Mouse (Mus musculus) layer of hippocampus, adult 2 months (tissue): ENCODE measurements around the gene Cd79a. TPM values are rescaled to one million over a fixed set of nuclear protein-coding genes. Genes with fewer than 3 reads are reported as not detected.
A peak's percentile ranks its signal among the peaks of the same experiment; 100 is the strongest.

Source experiments
- DNase-seq, 2 experiments: peaks; one replicate each; pipeline ENCODE4 v3.0.0; 2022; ENCODE audit warnings: low spot score in 2 of 2
- H3K27ac ChIP-seq: fragments of 200-600 bp; 2 replicates; pipeline ENCODE4 v1.8.1; 2022
- H3K4me3 ChIP-seq: fragments of 200-600 bp; 2 replicates; pipeline ENCODE4 v1.8.1; 2022; ENCODE audit warnings: mild to moderate bottlenecking
- CTCF ChIP-seq: fragments of 200-600 bp; conservative IDR thresholded peaks from 2 replicates; pipeline ENCODE4 v1.8.1; 2022; ENCODE audit warnings: antibody characterized with exemption, mild to moderate bottlenecking, moderate library complexity
- long read RNA-seq, 2 experiments: library from polyadenylated mRNA; stranded (forward); transcript quantifications; one replicate each; pipeline ENCODE4 v2.0.0; 2021; ENCODE audit warnings: borderline mapping rate in 2 of 2
- total RNA-seq, 2 experiments: library from RNA; stranded (reverse); gene quantifications; 2 replicates each; pipeline ENCODE4 v1.2.3; 2021

Gene Cd79a
- total RNA-seq, result not detected
- long read RNA-seq, experiment 1, result 0 reads
- long read RNA-seq, experiment 2, result 0 reads

- TF ChIP-seq CTCF, result no peak
- no peak within 1 kb of the TSS for H3K4me3 ChIP-seq
These were observed at the start of gene Cd79a for GRCm38 (mm10) chr7:24897224-24897623. Gene Cd79a (plus strand): TSS chr7:24897381.

GRCm38 (mm10) chr7:24850162-24850561 is 47.0 kb upstream of the Cd79a start:
- no peak overlapping the region for H3K27ac ChIP-seq
- no peak for TF ChIP-seq CTCF
- H3K4me3 ChIP-seq, result no peak overlapping the region
- DNase-seq, result peak in 1 of 2 experiments; percentile 55

More at GRCm38 (mm10) chr7:24897224-24897623, at the start of gene Cd79a:
- no peak within 1 kb of the TSS for H3K27ac ChIP-seq
- no peak for DNase-seq

GRCm38 (mm10) chr7:24850899-24851303 is 46.3 kb upstream of the Cd79a start:
- Histone ChIP-seq H3K4me3 (no peak overlapping the region), H3K27ac (no peak overlapping the region)
- TF ChIP-seq CTCF, result no peak
- no peak for DNase-seq

- TF ChIP-seq CTCF, result no peak
- Histone ChIP-seq H3K4me3 (no peak overlapping the region), H3K27ac (no peak overlapping the region)
- no peak for DNase-seq
These were observed 45.4 kb upstream of the Cd79a start for GRCm38 (mm10) chr7:24851596-24852325.

- no peak for TF ChIP-seq CTCF
- H3K27ac ChIP-seq, result no peak overlapping the region
- DNase-seq, result no peak
- H3K4me3 ChIP-seq, result no peak overlapping the region
These were observed 44.5 kb upstream of the Cd79a start for GRCm38 (mm10) chr7:24852557-24853232.

- Histone ChIP-seq H3K4me3 (no peak overlapping the region), H3K27ac (no peak overlapping the region)
- no peak for DNase-seq
- TF ChIP-seq CTCF, result no peak
These were observed 44.0 kb upstream of the Cd79a start for GRCm38 (mm10) chr7:24853233-24853563.

GRCm38 (mm10) chr7:24853695-24854094 is 43.5 kb upstream of the Cd79a start:
- H3K4me3 ChIP-seq, result no peak overlapping the region
- no peak for DNase-seq
- no peak for TF ChIP-seq CTCF
- no peak overlapping the region for H3K27ac ChIP-seq

GRCm38 (mm10) chr7:24856460-24857120 is 40.6 kb upstream of the Cd79a start:
- no peak for DNase-seq
- no peak for TF ChIP-seq CTCF

GRCm38 (mm10) chr7:24859234-24859633 is 37.9 kb upstream of the Cd79a start:
- no peak for TF ChIP-seq CTCF

More at GRCm38 (mm10) chr7:24856460-24857120, 40.6 kb upstream of the Cd79a start:
- H3K4me3 ChIP-seq, result no peak overlapping the region
- no peak overlapping the region for H3K27ac ChIP-seq

GRCm38 (mm10) chr7:24861913-24862312 is 35.3 kb upstream of the Cd79a start, which contains the start of gene Gm9844:
Gene Gm9844 (plus strand): TSS chr7:24862213.
- TF ChIP-seq CTCF, result no peak
- no peak within 1 kb of the TSS for H3K27ac ChIP-seq
- no peak within 1 kb of the TSS for H3K4me3 ChIP-seq
- no peak for DNase-seq

More at GRCm38 (mm10) chr7:24859234-24859633, 37.9 kb upstream of the Cd79a start:
- no peak overlapping the region for H3K27ac ChIP-seq
- no peak overlapping the region for H3K4me3 ChIP-seq
- DNase-seq, result no peak

- no peak for TF ChIP-seq CTCF
- no peak overlapping the region for H3K27ac ChIP-seq
- no peak for DNase-seq
- H3K4me3 ChIP-seq, result no peak overlapping the region
These were observed 34.3 kb upstream of the Cd79a start for GRCm38 (mm10) chr7:24862853-24863252.

GRCm38 (mm10) chr7:24864156-24864555 is 33.0 kb upstream of the Cd79a start:
- Histone ChIP-seq H3K4me3 (no peak overlapping the region), H3K27ac (no peak overlapping the region)
- DNase-seq, result no peak
- no peak for TF ChIP-seq CTCF

GRCm38 (mm10) chr7:24869080-24869479 is 28.1 kb upstream of the Cd79a start:
- H3K27ac ChIP-seq, result no peak overlapping the region
- DNase-seq, result no peak
- H3K4me3 ChIP-seq, result no peak overlapping the region
- TF ChIP-seq CTCF, result no peak
